In genomic region chr14:96518151-96518953, GRCm38 (mm10) we compare ENCODE assay signal across 9 mouse cellular contexts. TPM values are rescaled to one million over a fixed set of nuclear protein-coding genes. Genes with fewer than 3 reads are reported as not detected.
DNase-seq lines count a peak whose midpoint lies in the region; ATAC-seq lines count a peak whose summit lies in the region.
"Had no signal": no experiment of that assay in that cellular context is flagged by ENCODE, and none has a peak within 500 bp of the region (broad histone marks: within the 10 kb centered on the region; RNA-seq: fewer than 3 reads in every experiment).

No protein-coding gene starts in this region.

- no peak overlapping the region for H3K9ac ChIP-seq in kidney, embryonic 15.5 days
- H3K9ac ChIP-seq in limb, embryonic 12.5 days (replicated peaks): peak overlapping the region; percentile 53
- H3K9ac ChIP-seq: liver, embryonic 14.5 days had no signal

- H3K4me2 ChIP-seq in kidney, embryonic 15.5 days: peak overlapping the region; percentile 87
- H3K4me2 ChIP-seq in limb, embryonic 12.5 days: peak overlapping the region; percentile 92

- ATAC-seq in kidney, embryonic 15.5 days (replicated peaks; ENCODE audit: low FRiP score): peak; percentile 93
- peak; percentile 66; the same call in 1 of the 2 replicates for ATAC-seq in limb, embryonic 12.5 days (ENCODE audit: insufficient number of reproducible peaks, insufficient read depth, low FRiP score, low TSS enrichment, low read depth)

- no peaks in the 10 kb centered on the region for H3K9me3 ChIP-seq in kidney, embryonic 15.5 days (replicated peaks)
- no peaks in the 10 kb centered on the region for H3K9me3 ChIP-seq in limb, embryonic 12.5 days

- H3K36me3 ChIP-seq in kidney, embryonic 15.5 days: no peaks in the 10 kb centered on the region
- no peaks in the 10 kb centered on the region for H3K36me3 ChIP-seq in limb, embryonic 12.5 days

- 2% methylated on average over 35 of the region's 35 CpGs for WGBS in kidney, embryonic 15.5 days
- WGBS in limb, embryonic 12.5 days: 2% methylated on average over 35 of the region's 35 CpGs

- H3K27ac ChIP-seq in kidney, embryonic 15.5 days: no peak overlapping the region
- no peak overlapping the region for H3K27ac ChIP-seq in limb, embryonic 12.5 days
- H3K27ac ChIP-seq: liver, embryonic 14.5 days had no signal

- peaks cover 14% of the 10 kb centered on the region for H3K4me1 ChIP-seq in kidney, embryonic 15.5 days
- H3K4me1 ChIP-seq in limb, embryonic 12.5 days (replicated peaks): peaks cover 9% of the 10 kb centered on the region; the same call in 1 of the 2 replicates

- H3K27me3 ChIP-seq in kidney, embryonic 15.5 days: peaks cover 28% of the 10 kb centered on the region
- H3K27me3 ChIP-seq in limb, embryonic 12.5 days: peaks cover 30% of the 10 kb centered on the region

- peak overlapping the region; percentile 43 for H3K4me3 ChIP-seq in kidney, embryonic 15.5 days (replicated peaks)
- peak overlapping the region; percentile 52 for H3K4me3 ChIP-seq in limb, embryonic 12.5 days (replicated peaks)

- DNase-seq in kidney, postnatal 10 days: no peak
- DNase-seq in cerebellum, postnatal 14 days: peak; percentile 55 to 69
- peak; percentile 18 for DNase-seq in forelimb bud, embryonic 11.5 days (ENCODE audit: low read depth, low spot score)
- peak; percentile 23 for DNase-seq in right cerebral cortex, adult 18-20 months
- no peak for DNase-seq in ovary, postnatal 36 days (ENCODE audit: low spot score)
- no peak for DNase-seq in lung, postnatal 25 days (ENCODE audit: low spot score)

RNA-seq across cellular contexts. Expression of gene Klhl1, which starts 0.6 kb away (rescaled TPM):
- not detected in 2 replicates for polyA plus RNA-seq in kidney, embryonic 15.5 days (2015; fragmentation: Nextera tagmentation; extraction: Ambion mirVana)
- 0.03 and 0.06 TPM in 2 replicates for polyA plus RNA-seq in limb, embryonic 12.5 days (2016; fragmentation: Nextera tagmentation; extraction: Ambion mirVana)
- polyA plus RNA-seq: liver, embryonic 14.5 days had no signal

Comparison
In these comparisons a context has a peak if more than half of its experiments do, and no peak if none do; other contexts are left out.
1. DNase-seq: peak in cerebellum, postnatal 14 days (2 of 2), forelimb bud, embryonic 11.5 days (single experiment) and right cerebral cortex, adult 18-20 months (single experiment); none in kidney, postnatal 10 days (single experiment), ovary, postnatal 36 days (single experiment) and lung, postnatal 25 days (single experiment).